Mouse (Mus musculus): ENCODE measurements around the gene Slit1. TPM values are rescaled to one million over a fixed set of nuclear protein-coding genes. Genes with fewer than 3 reads are reported as not detected.

Gene Slit1
- polyA plus RNA-seq, 1 experiment = 0.80 TPM

GRCm38 (mm10) chr19:41725491-41725890 lies 18.0 kb downstream of the Slit1 start:
- peaks cover 10% of the 10 kb centered on the region for H3K27me3 ChIP-seq (ENCODE audit: control insufficient read depth, insufficient read depth, insufficient read length)
- TF ChIP-seq TCF12 (IDR thresholded peaks at IDR 0.05; ENCODE audit: insufficient read depth, poor library complexity, severe bottlenecking) (no peak), REST (IDR thresholded peaks at IDR 0.05; ENCODE audit: insufficient read depth, insufficient read length) (no peak), E2F4 (IDR thresholded peaks at IDR 0.05; ENCODE audit: insufficient read depth) (no peak), MYOD1 (IDR thresholded peaks at IDR 0.05; ENCODE audit: control insufficient read depth in 1 of 3, insufficient read length in 2 of 3, low read depth in 2 of 3) (no peak), TCF3 (IDR thresholded peaks at IDR 0.05; ENCODE audit: insufficient read length, low read depth) (no peak), SRF (IDR thresholded peaks at IDR 0.05; ENCODE audit: control insufficient read depth, insufficient read length, low read depth) (no peak), POLR2AphosphoS2 (IDR thresholded peaks at IDR 0.05; ENCODE audit: insufficient read length, low read depth) (no peak), CEBPB (IDR thresholded peaks at IDR 0.05; ENCODE audit: insufficient read depth, poor library complexity, severe bottlenecking) (no peak), MYOG (IDR thresholded peaks at IDR 0.05; ENCODE audit: control insufficient read depth in 1 of 3, insufficient read depth in 1 of 3, insufficient read length in 2 of 3, low read depth in 2 of 3) (no peak), USF1 (IDR thresholded peaks at IDR 0.05; ENCODE audit: low read depth) (no peak), MAX (IDR thresholded peaks at IDR 0.05; ENCODE audit: low read depth) (no peak), POLR2A (IDR thresholded peaks at IDR 0.05; ENCODE audit: insufficient read length, low read depth) (no peak)
- H3ac ChIP-seq (ENCODE audit: control insufficient read depth, insufficient read length) = no peak overlapping the region
- no peak overlapping the region for H3K4me2 ChIP-seq (ENCODE audit: low read depth)
- H3K79me2 ChIP-seq (ENCODE audit: control insufficient read depth, insufficient read depth) = no peaks in the 10 kb centered on the region
- H3K36me3 ChIP-seq (ENCODE audit: control insufficient read depth, insufficient read depth) = no peaks in the 10 kb centered on the region
- no peak overlapping the region for H3K4me3 ChIP-seq

GRCm38 (mm10) chr19:41724831-41725470 lies 18.5 kb downstream of the Slit1 start:
- Histone ChIP-seq H3K36me3 (ENCODE audit: control insufficient read depth, insufficient read depth) (no peaks in the 10 kb centered on the region), H3K79me2 (ENCODE audit: control insufficient read depth, insufficient read depth) (no peaks in the 10 kb centered on the region), H3K4me3 (no peak overlapping the region), H3K27me3 (ENCODE audit: control insufficient read depth, insufficient read depth, insufficient read length) (peaks cover 10% of the 10 kb centered on the region), H3ac (ENCODE audit: control insufficient read depth, insufficient read length) (no peak overlapping the region), H3K4me2 (ENCODE audit: low read depth) (no peak overlapping the region)
- TF ChIP-seq E2F4 (IDR thresholded peaks at IDR 0.05; ENCODE audit: insufficient read depth) (no peak), REST (IDR thresholded peaks at IDR 0.05; ENCODE audit: insufficient read depth, insufficient read length) (no peak), POLR2A (IDR thresholded peaks at IDR 0.05; ENCODE audit: insufficient read length, low read depth) (no peak), MAX (IDR thresholded peaks at IDR 0.05; ENCODE audit: low read depth) (no peak), TCF3 (IDR thresholded peaks at IDR 0.05; ENCODE audit: insufficient read length, low read depth) (no peak), CEBPB (IDR thresholded peaks at IDR 0.05; ENCODE audit: insufficient read depth, poor library complexity, severe bottlenecking) (no peak)

- H3K27me3 ChIP-seq (ENCODE audit: control insufficient read depth, insufficient read depth, insufficient read length) = peaks cover 6% of the 10 kb centered on the region
- H3K4me2 ChIP-seq (ENCODE audit: low read depth) = no peak overlapping the region
- H3K36me3 ChIP-seq (ENCODE audit: control insufficient read depth, insufficient read depth) = no peaks in the 10 kb centered on the region
- TF ChIP-seq TCF12 (IDR thresholded peaks at IDR 0.05; ENCODE audit: insufficient read depth, poor library complexity, severe bottlenecking) = no peak
- TF ChIP-seq MAX (IDR thresholded peaks at IDR 0.05; ENCODE audit: low read depth) = no peak
- TF ChIP-seq POLR2A (IDR thresholded peaks at IDR 0.05; ENCODE audit: insufficient read length, low read depth) = no peak
- H3K4me3 ChIP-seq = no peak overlapping the region
- H3K79me2 ChIP-seq (ENCODE audit: control insufficient read depth, insufficient read depth) = no peaks in the 10 kb centered on the region
- H3ac ChIP-seq (ENCODE audit: control insufficient read depth, insufficient read length) = no peak overlapping the region
Measured at GRCm38 (mm10) chr19:41723337-41723736, 20.1 kb downstream of the Slit1 start.

- H3K79me2 ChIP-seq (ENCODE audit: control insufficient read depth, insufficient read depth) = no peaks in the 10 kb centered on the region
- H3K4me3 ChIP-seq = no peak overlapping the region
- TF ChIP-seq MYOD1 (IDR thresholded peaks at IDR 0.05; ENCODE audit: control insufficient read depth in 1 of 3, insufficient read length in 2 of 3, low read depth in 2 of 3) (peak in 2 of 3 experiments; percentile 9 to 42), MYOG (IDR thresholded peaks at IDR 0.05; ENCODE audit: control insufficient read depth in 1 of 3, insufficient read depth in 1 of 3, insufficient read length in 2 of 3, low read depth in 2 of 3) (no peak), E2F4 (IDR thresholded peaks at IDR 0.05; ENCODE audit: insufficient read depth) (no peak), TCF3 (IDR thresholded peaks at IDR 0.05; ENCODE audit: insufficient read length, low read depth) (no peak)
- H3ac ChIP-seq (ENCODE audit: control insufficient read depth, insufficient read length) = no peak overlapping the region
- H3K4me2 ChIP-seq (ENCODE audit: low read depth) = no peak overlapping the region
- H3K27me3 ChIP-seq (ENCODE audit: control insufficient read depth, insufficient read depth, insufficient read length) = peaks cover 27% of the 10 kb centered on the region
- H3K36me3 ChIP-seq (ENCODE audit: control insufficient read depth, insufficient read depth) = no peaks in the 10 kb centered on the region
Measured at GRCm38 (mm10) chr19:41719436-41719835, 24.0 kb downstream of the Slit1 start.

- Histone ChIP-seq H3K4me3 (no peak overlapping the region), H3K27me3 (ENCODE audit: control insufficient read depth, insufficient read depth, insufficient read length) (peaks cover 49% of the 10 kb centered on the region), H3K36me3 (ENCODE audit: control insufficient read depth, insufficient read depth) (no peaks in the 10 kb centered on the region), H3ac (ENCODE audit: control insufficient read depth, insufficient read length) (no peak overlapping the region), H3K4me2 (ENCODE audit: low read depth) (no peak overlapping the region), H3K79me2 (ENCODE audit: control insufficient read depth, insufficient read depth) (no peaks in the 10 kb centered on the region)
- TF ChIP-seq CEBPB (IDR thresholded peaks at IDR 0.05; ENCODE audit: insufficient read depth, poor library complexity, severe bottlenecking) = no peak
- TF ChIP-seq E2F4 (IDR thresholded peaks at IDR 0.05; ENCODE audit: insufficient read depth) = no peak
Measured at GRCm38 (mm10) chr19:41716233-41717218, 26.9 kb downstream of the Slit1 start.
